Mouse (Mus musculus) cerebellum, adult (tissue): ENCODE results near the gene Dnah8.

ENCODE experiments used
- ATAC-seq: cut with Nextera tagmentation; 2 replicates; pipeline ENCODE4 v1.9.2; 2017; ENCODE audit warnings: mild to moderate bottlenecking, moderate library complexity, mixed read lengths; ENCODE audit not compliant: insufficient number of reproducible peaks, low FRiP score, low TSS enrichment

Gene Dnah8

GRCm38 (mm10) chr17:30657530-30658151 lies 33.5 kb downstream of the Dnah8 start:
- no peak for ATAC-seq

- no peak for ATAC-seq
These were observed 34.0 kb downstream of the Dnah8 start for GRCm38 (mm10) chr17:30658152-30658544.

DNA sequence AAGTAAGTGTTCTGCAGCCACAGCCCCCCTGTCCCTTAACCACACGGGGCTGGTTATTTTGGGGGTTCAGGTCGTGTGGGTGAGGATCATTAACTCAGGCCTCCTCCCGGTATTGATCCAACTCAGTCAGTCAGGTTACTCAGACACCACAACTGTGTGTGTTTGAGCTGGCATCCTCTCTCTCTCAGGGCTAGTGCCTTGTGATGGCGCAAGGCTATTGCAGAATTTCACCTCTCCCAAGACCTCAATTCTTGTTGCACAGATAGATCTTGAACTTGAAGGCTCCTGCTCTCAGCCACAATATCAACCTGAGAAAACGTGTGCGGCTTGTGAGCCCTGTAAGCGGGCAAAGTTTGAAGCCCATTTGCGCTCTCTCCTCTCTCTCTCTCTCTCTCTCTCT lies 38.0 kb downstream of the Dnah8 start:
- no peak for ATAC-seq

- no peak for ATAC-seq
These were observed 39.0 kb downstream of the Dnah8 start for GRCm38 (mm10) chr17:30663170-30663569.

DNA sequence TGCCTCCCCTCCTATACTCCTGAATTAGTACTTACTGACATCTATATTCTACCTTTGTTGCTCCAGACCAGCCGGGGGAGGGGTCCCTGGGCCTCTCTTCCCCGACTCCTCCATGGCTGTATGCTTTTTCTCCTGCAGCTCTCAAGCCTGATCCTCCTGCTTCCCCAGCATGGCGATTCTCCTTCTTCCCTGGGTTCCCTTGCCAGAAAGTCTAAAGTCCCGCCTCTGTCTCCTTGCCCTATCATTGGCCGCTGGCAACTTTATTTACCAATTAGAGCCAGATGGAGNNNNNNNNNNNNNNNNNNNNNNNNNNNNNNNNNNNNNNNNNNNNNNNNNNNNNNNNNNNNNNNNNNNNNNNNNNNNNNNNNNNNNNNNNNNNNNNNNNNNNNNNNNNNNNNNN lies 40.7 kb downstream of the Dnah8 start:
- no peak for ATAC-seq

DNA sequence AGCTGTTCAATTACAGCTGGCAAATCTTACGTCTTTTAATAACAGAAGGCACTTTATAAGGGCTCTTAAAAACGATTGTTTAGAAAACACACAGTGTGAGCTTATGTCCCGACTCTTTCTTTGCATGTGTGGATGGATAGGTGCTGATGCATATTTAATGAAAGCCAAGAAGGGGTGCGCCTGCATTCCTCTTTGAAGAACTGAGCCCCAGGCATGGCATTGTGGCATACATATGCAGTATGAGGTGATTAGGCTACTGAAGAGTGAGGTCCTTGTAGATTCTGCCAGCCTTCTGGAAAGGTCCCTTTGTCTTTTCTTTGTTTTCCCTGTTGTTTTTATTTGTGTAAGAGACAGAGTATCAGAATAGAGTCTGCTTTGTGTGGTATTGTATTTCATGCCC lies 48.4 kb downstream of the Dnah8 start:
- ATAC-seq: no peak

- no peak for ATAC-seq
These were observed 48.9 kb downstream of the Dnah8 start for GRCm38 (mm10) chr17:30673023-30673422.

DNA sequence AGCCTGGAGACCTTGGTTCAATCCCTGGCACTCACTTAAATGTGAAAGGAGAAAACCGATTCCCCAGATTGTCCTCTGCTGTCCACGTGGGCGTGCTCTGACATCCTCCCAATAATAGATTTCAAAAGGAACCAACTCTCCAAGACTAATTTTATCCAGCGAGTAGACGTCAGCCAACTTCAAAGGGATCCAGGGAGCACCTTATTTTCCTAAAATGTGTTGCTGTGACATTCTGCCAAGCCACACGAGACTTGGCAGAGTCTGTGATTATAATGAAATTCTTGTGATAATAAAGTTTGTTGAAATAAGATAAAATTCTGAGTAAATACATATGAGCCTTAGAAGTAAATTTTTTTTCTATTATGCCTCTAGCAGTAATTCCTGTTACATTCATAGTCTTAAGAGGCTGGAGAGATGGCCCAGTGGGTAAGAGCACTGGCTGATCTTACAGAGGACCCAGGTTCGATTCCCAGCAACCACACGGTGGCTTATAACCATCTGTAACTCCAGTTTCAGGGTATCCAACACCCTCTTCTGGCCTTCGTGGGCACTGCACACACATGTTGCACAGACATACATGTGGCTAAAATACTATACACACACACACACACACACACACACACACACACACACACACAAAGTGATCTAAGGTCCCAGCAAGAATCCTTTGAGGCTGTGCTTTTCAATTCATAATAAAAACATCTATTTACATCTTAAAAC lies 51.0 kb downstream of the Dnah8 start:
- ATAC-seq: no peak

DNA sequence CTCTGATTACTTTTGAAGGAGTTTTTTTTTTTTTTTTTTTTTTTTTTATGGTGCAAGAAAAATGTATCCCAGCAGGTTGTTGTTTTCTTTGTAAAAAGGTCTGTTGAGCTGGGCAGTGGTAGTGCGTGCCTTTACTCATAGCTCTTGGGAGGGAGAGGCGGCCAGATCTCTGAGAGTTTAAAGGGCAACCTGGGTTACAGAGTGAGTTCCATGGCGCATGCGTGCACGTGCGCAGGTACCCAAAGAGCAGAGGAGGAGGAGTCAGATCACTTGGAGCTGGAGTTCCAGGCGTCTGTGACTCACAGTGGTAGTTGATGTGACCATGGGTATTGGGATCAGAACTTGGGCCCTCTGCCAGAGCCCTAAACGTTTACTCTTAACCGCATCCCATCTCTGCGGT lies 54.4 kb downstream of the Dnah8 start:
- ATAC-seq: no peak

DNA sequence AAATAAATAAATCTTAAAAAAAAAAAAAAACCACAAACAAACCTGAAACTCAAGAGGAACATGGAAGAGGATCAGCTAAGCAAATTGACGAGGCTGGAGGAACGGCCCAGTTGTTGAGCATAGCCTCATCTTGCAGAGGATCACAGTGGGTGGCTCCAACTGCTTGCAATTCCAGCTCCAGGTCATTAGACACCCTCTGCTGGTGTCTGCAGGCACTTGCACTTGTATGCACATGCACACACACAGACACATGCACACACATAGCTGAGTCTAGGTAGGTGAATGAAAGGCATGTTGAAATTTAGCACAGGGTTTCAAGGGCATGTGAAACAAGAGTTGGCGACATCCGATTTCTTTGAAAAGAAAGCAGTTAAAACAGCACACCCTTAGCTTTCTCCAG lies 55.5 kb downstream of the Dnah8 start:
- ATAC-seq: no peak

- ATAC-seq: no peak
These were observed 57.5 kb downstream of the Dnah8 start for GRCm38 (mm10) chr17:30681604-30682003.

GRCm38 (mm10) chr17:30690181-30690580 lies 66.0 kb downstream of the Dnah8 start:
- no peak for ATAC-seq

DNA sequence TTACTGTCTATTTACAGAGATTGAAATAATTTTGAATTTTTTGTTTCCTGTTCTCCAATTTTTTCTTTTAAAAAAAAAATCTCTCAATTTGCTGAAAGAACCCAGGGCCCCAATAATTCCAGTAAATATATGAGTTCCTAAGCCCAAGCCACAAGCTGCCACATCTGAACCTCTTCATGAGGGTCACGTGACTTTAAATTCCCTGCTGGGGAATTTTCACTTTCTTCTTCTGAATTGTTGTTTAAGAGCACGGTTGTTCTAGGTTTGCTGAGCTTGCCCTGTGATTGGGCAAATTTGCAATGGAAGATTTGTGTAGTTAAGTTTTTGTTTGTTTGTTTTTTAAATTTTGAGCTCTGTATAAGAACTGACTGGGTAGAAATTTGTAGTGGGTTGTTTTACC lies 67.3 kb downstream of the Dnah8 start:
- ATAC-seq: no peak

DNA sequence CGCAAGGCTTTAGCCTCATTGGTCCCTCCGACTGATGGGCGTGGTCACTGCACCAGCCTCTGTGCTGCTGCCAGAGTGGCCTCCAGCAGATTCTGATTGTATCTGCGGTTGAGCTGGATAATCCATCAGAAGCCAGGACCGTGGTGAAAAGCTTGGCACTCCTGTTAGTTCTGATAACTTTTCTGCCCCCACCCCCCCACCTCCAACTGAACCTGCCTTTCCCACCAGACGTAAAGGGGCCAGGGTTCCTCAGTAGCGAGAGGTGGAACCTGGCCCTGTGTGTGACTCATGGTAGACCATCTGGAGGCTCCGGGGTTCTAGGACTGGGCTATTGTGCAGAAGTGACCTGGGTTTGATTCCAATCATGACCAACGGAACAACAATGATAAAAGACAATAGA lies 70.1 kb downstream of the Dnah8 start:
- ATAC-seq: no peak

GRCm38 (mm10) chr17:30714732-30715131 lies 90.6 kb downstream of the Dnah8 start:
- no peak for ATAC-seq

- no peak for ATAC-seq
These were observed 94.0 kb downstream of the Dnah8 start for GRCm38 (mm10) chr17:30718197-30718596.

DNA sequence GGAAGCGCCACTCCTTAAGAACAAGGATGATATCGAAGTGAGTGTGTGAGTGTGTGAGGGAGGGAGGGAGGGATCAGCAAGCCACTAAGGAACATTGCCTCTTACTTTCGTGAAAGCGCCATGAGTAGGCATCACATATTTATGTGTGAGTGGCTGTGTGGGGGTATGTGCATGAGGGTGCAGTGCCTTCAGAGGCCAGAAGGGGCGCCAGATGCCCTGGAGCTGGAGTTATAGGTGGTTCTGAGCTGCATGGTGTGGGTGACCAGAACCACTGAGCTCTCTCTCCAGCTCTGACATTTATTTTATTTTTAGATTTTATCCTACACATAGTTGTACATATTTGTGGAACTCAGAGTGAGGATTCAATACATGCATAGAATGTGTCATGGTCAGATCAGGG lies 94.9 kb downstream of the Dnah8 start:
- ATAC-seq: no peak

GRCm38 (mm10) chr17:30727788-30728187 lies 103.6 kb downstream of the Dnah8 start:
- ATAC-seq: no peak

- ATAC-seq: no peak
These were observed 108.6 kb downstream of the Dnah8 start for GRCm38 (mm10) chr17:30732736-30733135.

GRCm38 (mm10) chr17:30734770-30735169 lies 110.6 kb downstream of the Dnah8 start:
- no peak for ATAC-seq

DNA sequence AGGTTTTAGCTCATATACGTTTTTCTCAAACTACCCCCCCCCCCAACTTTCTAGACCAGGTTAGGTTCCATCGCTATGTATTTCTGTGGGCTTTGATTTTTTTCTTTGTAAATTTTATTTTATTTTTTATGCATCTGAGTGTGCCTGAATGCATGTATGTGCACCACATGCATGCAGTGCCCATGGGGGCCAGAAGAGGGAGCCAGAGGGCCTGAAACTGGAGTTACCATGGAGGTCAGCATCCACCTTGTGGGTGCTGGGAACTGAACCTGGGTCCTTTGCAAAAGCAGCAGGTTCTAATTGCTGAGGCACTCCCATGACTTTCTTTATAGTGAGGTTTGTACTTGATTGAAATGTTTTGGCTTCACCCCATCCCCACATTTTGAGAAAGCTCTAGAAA lies 111.3 kb downstream of the Dnah8 start:
- no peak for ATAC-seq

- no peak for ATAC-seq
These were observed 113.6 kb downstream of the Dnah8 start for GRCm38 (mm10) chr17:30737797-30738196.
